Mouse (Mus musculus) monocyte, adult 5-6 weeks (primary cell): ENCODE measurements around the gene Shroom3. TPM values are rescaled to one million over a fixed set of nuclear protein-coding genes. Genes with fewer than 3 reads are reported as not detected.

Experiments
- ATAC-seq: fragments of 153-309, 156-312 bp; replicated peaks from 2 replicates; pipeline ENCODE4 v1.8.0; 2017; ENCODE audit warnings: mild to moderate bottlenecking; ENCODE audit not compliant: low TSS enrichment, insufficient number of reproducible peaks, severe bottlenecking, poor library complexity, low FRiP score
- total RNA-seq: library from RNA; stranded (forward); fragments of 200-1000, 200-491, 200-594 nt; gene quantifications from 3 replicates; pipeline ENCODE4 v1.2.3, GENCODE M21; 2017

Gene Shroom3
- total RNA-seq, 1 experiment from 2014 or later: not detected

- no peak for ATAC-seq
Observed at GRCm38 (mm10) chr5:92868231-92868630, 185.0 kb downstream of the Shroom3 start.

- ATAC-seq: no peak
Observed at GRCm38 (mm10) chr5:92871048-92871447, 187.8 kb downstream of the Shroom3 start.

- no peak for ATAC-seq
Observed at GRCm38 (mm10) chr5:92872182-92872581, 188.9 kb downstream of the Shroom3 start.

GRCm38 (mm10) chr5:92872991-92873390 is 189.8 kb downstream of the Shroom3 start:
- no peak for ATAC-seq

GRCm38 (mm10) chr5:92873518-92873917 is 190.3 kb downstream of the Shroom3 start:
- ATAC-seq: no peak

- ATAC-seq: no peak
Observed at GRCm38 (mm10) chr5:92875836-92876235, 192.6 kb downstream of the Shroom3 start.

- no peak for ATAC-seq
Observed at GRCm38 (mm10) chr5:92877104-92877503, 193.9 kb downstream of the Shroom3 start.

- no peak for ATAC-seq
Observed at GRCm38 (mm10) chr5:92880393-92880792, 197.2 kb downstream of the Shroom3 start.

- ATAC-seq: no peak
Observed at GRCm38 (mm10) chr5:92880893-92881292, 197.7 kb downstream of the Shroom3 start.

GRCm38 (mm10) chr5:92886141-92886540 is 202.9 kb downstream of the Shroom3 start:
- no peak for ATAC-seq

- no peak for ATAC-seq
Observed at GRCm38 (mm10) chr5:92887501-92887900, 204.3 kb downstream of the Shroom3 start.

GRCm38 (mm10) chr5:92888628-92889241 is 205.5 kb downstream of the Shroom3 start:
- no peak for ATAC-seq

- no peak for ATAC-seq
Observed at GRCm38 (mm10) chr5:92890902-92891301, 207.7 kb downstream of the Shroom3 start.

- ATAC-seq: no peak
Observed at GRCm38 (mm10) chr5:92893284-92893683, 210.0 kb downstream of the Shroom3 start.

GRCm38 (mm10) chr5:92893711-92894110 is 210.5 kb downstream of the Shroom3 start:
- ATAC-seq: no peak

GRCm38 (mm10) chr5:92895877-92896276 is 212.6 kb downstream of the Shroom3 start:
- no peak for ATAC-seq

GRCm38 (mm10) chr5:92896725-92897280 is 213.6 kb downstream of the Shroom3 start:
- no peak for ATAC-seq

GRCm38 (mm10) chr5:92897766-92898745 is 214.8 kb downstream of the Shroom3 start:
- no peak for ATAC-seq

- no peak for ATAC-seq
Observed at GRCm38 (mm10) chr5:92900470-92900869, 217.2 kb downstream of the Shroom3 start.

- no peak for ATAC-seq
Observed at GRCm38 (mm10) chr5:92901870-92902269, 218.6 kb downstream of the Shroom3 start.
